Mouse (Mus musculus) midbrain, postnatal 0 days (tissue): ENCODE measurements around the gene Nfib. TPM values are rescaled to one million over a fixed set of nuclear protein-coding genes. Genes with fewer than 3 reads are reported as not detected.
"Not testable (repeated sequence)": the region's sequence is repeated elsewhere in the genome, so short reads cannot be mapped to it uniquely, and the experiment has no call there.

Experiments used
- ATAC-seq: fragments of 200-750 bp; cut with Nextera tagmentation; 2 replicates; pipeline ENCODE4 v1.8.0; 2017; ENCODE audit warnings: moderate number of reproducible peaks, mild to moderate bottlenecking, moderate TSS enrichment, moderate library complexity; ENCODE audit not compliant: low FRiP score
- DNase-seq: peaks from one replicate; pipeline ENCODE4 v3.0.0-alpha.2; 2015; ENCODE audit warnings: low spot score
- H3K27ac ChIP-seq: fragments of 300-500 bp; sonication (generic); 2 replicates; pipeline ENCODE4 v1.5.1; 2014; ENCODE audit warnings: low read depth, mild to moderate bottlenecking, low read length, mixed read lengths
- H3K27me3 ChIP-seq: fragments of 300-500 bp; sonication (generic); 2 replicates; pipeline ENCODE4 v1.6.1; 2014; ENCODE audit warnings: low read length, control low read depth, mixed read lengths; ENCODE audit not compliant: insufficient read depth
- H3K36me3 ChIP-seq: fragments of 300-500 bp; sonication (generic); 2 replicates; pipeline ENCODE4 v1.6.1; 2014; ENCODE audit warnings: low read length, control low read depth, mixed read lengths; ENCODE audit not compliant: insufficient read depth
- H3K4me1 ChIP-seq: fragments of 300-500 bp; sonication (generic); 2 replicates; pipeline ENCODE4 v1.6.1; 2014; ENCODE audit warnings: mild to moderate bottlenecking, control low read depth, antibody characterized with exemption, low read length, mixed read lengths; ENCODE audit not compliant: insufficient read depth
- H3K4me2 ChIP-seq: fragments of 300-500 bp; sonication (generic); 2 replicates; pipeline ENCODE4 v1.6.1; 2014; ENCODE audit warnings: low read depth, mild to moderate bottlenecking, low read length, mixed read lengths; ENCODE audit not compliant: poor library complexity, severe bottlenecking
- H3K4me3 ChIP-seq: fragments of 300-500 bp; sonication (generic); 2 replicates; pipeline ENCODE4 v1.5.1; 2014; ENCODE audit warnings: low read depth, mild to moderate bottlenecking, low read length, moderate library complexity
- H3K9ac ChIP-seq: fragments of 300-500 bp; sonication (generic); replicated peaks from 2 replicates; pipeline ENCODE4 v1.6.1; 2014; ENCODE audit warnings: mild to moderate bottlenecking, low read length, moderate library complexity, mixed read lengths; ENCODE audit not compliant: poor library complexity, severe bottlenecking
- H3K9me3 ChIP-seq: fragments of 300-500 bp; sonication (generic); 2 replicates; pipeline ENCODE4 v1.6.1; 2016; ENCODE audit warnings: low read length, control low read depth
- CTCF ChIP-seq: IDR thresholded peaks from 2 replicates; pipeline ENCODE4 v1.5.1; 2016; ENCODE audit warnings: antibody characterized with exemption, mild to moderate bottlenecking
- WGBS: fragments of 180-500 bp; shearing (Covaris S2); extraction: QIAGEN DNeasy Blood & Tissue Kit; methylation state at CpG from one replicate; pipeline ENCODE4 v1.1.7; 2014; 5-methylcytosine and 5-hydroxymethylcytosine counted together
- polyA plus RNA-seq: library from polyadenylated mRNA; unstranded; fragments of >200 nt; fragmentation: Nextera tagmentation; extraction: Ambion mirVana; gene quantifications from 2 replicates; pipeline ENCODE4 v1.2.1, GENCODE M21; 2015
- total RNA-seq: library from RNA; depleted of rRNA; stranded (reverse); fragments of >200 nt; gene quantifications from 2 replicates; pipeline ENCODE4 v1.2.3, GENCODE M21; 2014

Gene Nfib
- total and polyA plus RNA-seq, 2 experiments from 2014 or later = 27.7 to 62.8 TPM

GRCm38 (mm10) chr4:82275996-82276395 is 429.6 kb downstream of the Nfib start:
- Histone ChIP-seq H3K4me1 (no peaks in the 10 kb centered on the region), H3K9me3 (no peaks in the 10 kb centered on the region), H3K27ac (no peak overlapping the region), H3K9ac (no peak overlapping the region), H3K27me3 (no peaks in the 10 kb centered on the region), H3K4me3 (no peak overlapping the region), H3K36me3 (no peaks in the 10 kb centered on the region), H3K4me2 (no peak overlapping the region)
- 88% methylated on average over 2 of the region's 2 CpGs for WGBS
- DNase-seq = no peak
- no peak for ATAC-seq
- TF ChIP-seq CTCF = no peak

- no peaks in the 10 kb centered on the region for H3K36me3 ChIP-seq
- H3K4me2 ChIP-seq = no peak overlapping the region
- H3K9ac ChIP-seq = no peak overlapping the region
- 90% methylated on average over 4 of the region's 4 CpGs for WGBS
- DNase-seq = no peak
- H3K9me3 ChIP-seq = no peaks in the 10 kb centered on the region
- no peak overlapping the region for H3K4me3 ChIP-seq
- no peaks in the 10 kb centered on the region for H3K4me1 ChIP-seq
- TF ChIP-seq CTCF = no peak
- H3K27ac ChIP-seq = no peak overlapping the region
- ATAC-seq = no peak
- H3K27me3 ChIP-seq = no peaks in the 10 kb centered on the region
Measured at GRCm38 (mm10) chr4:82273049-82273754, 432.3 kb downstream of the Nfib start.

GRCm38 (mm10) chr4:82272099-82272498 is 433.5 kb downstream of the Nfib start:
- WGBS = 83% methylated on average over 4 of the region's 4 CpGs
- no peak for ATAC-seq
- TF ChIP-seq CTCF = no peak

GRCm38 (mm10) chr4:82271547-82271946 is 434.0 kb downstream of the Nfib start:
- no peaks in the 10 kb centered on the region for H3K27me3 ChIP-seq
- H3K4me3 ChIP-seq = no peak overlapping the region
- H3K36me3 ChIP-seq = no peaks in the 10 kb centered on the region
- WGBS = 43% methylated on average over 3 of the region's 3 CpGs
- no peak for TF ChIP-seq CTCF
- no peaks in the 10 kb centered on the region for H3K4me1 ChIP-seq
- no peaks in the 10 kb centered on the region for H3K9me3 ChIP-seq
- H3K4me2 ChIP-seq = no peak overlapping the region
- no peak for ATAC-seq
- no peak overlapping the region for H3K9ac ChIP-seq
- DNase-seq = peak; percentile 51
- no peak overlapping the region for H3K27ac ChIP-seq

More at GRCm38 (mm10) chr4:82272099-82272498, 433.5 kb downstream of the Nfib start:
- Histone ChIP-seq H3K27me3 (no peaks in the 10 kb centered on the region), H3K4me1 (no peaks in the 10 kb centered on the region), H3K27ac (no peak overlapping the region), H3K36me3 (no peaks in the 10 kb centered on the region), H3K9ac (no peak overlapping the region), H3K4me3 (no peak overlapping the region), H3K4me2 (no peak overlapping the region), H3K9me3 (no peaks in the 10 kb centered on the region)
- no peak for DNase-seq

- peak; percentile 12 for DNase-seq
- Histone ChIP-seq H3K4me2 (no peak overlapping the region), H3K4me3 (no peak overlapping the region), H3K27ac (no peak overlapping the region), H3K9me3 (no peaks in the 10 kb centered on the region), H3K4me1 (no peaks in the 10 kb centered on the region), H3K27me3 (no peaks in the 10 kb centered on the region), H3K36me3 (no peaks in the 10 kb centered on the region), H3K9ac (no peak overlapping the region)
- no peak for TF ChIP-seq CTCF
- 76% methylated on average over 14 of the region's 14 CpGs for WGBS
- no peak for ATAC-seq
Measured at GRCm38 (mm10) chr4:82267832-82268778, 437.4 kb downstream of the Nfib start.

- TF ChIP-seq CTCF = no peak
- no peak overlapping the region for H3K27ac ChIP-seq
- H3K9me3 ChIP-seq = no peaks in the 10 kb centered on the region
- no peaks in the 10 kb centered on the region for H3K27me3 ChIP-seq
- H3K36me3 ChIP-seq = no peaks in the 10 kb centered on the region
- no peak for ATAC-seq
- H3K9ac ChIP-seq = no peak overlapping the region
- WGBS = 61% methylated on average over 4 of the region's 4 CpGs
- no peak overlapping the region for H3K4me3 ChIP-seq
- no peaks in the 10 kb centered on the region for H3K4me1 ChIP-seq
- no peak for DNase-seq
- H3K4me2 ChIP-seq = no peak overlapping the region
Measured at GRCm38 (mm10) chr4:82266066-82266619, 439.4 kb downstream of the Nfib start.

- not testable (repeated sequence) for H3K27ac ChIP-seq, H3K4me2 ChIP-seq, H3K4me3 ChIP-seq, H3K9ac ChIP-seq, ATAC-seq, H3K9me3 ChIP-seq, DNase-seq, H3K4me1 ChIP-seq, H3K27me3 ChIP-seq, H3K36me3 ChIP-seq
- WGBS = 88% methylated on average over 1 of the region's 1 CpGs
Measured at GRCm38 (mm10) chr4:82258545-82258944, 447.0 kb downstream of the Nfib start.
